Comparison of ENCODE assay signal across 8 mouse cellular contexts in the genomic region with DNA sequence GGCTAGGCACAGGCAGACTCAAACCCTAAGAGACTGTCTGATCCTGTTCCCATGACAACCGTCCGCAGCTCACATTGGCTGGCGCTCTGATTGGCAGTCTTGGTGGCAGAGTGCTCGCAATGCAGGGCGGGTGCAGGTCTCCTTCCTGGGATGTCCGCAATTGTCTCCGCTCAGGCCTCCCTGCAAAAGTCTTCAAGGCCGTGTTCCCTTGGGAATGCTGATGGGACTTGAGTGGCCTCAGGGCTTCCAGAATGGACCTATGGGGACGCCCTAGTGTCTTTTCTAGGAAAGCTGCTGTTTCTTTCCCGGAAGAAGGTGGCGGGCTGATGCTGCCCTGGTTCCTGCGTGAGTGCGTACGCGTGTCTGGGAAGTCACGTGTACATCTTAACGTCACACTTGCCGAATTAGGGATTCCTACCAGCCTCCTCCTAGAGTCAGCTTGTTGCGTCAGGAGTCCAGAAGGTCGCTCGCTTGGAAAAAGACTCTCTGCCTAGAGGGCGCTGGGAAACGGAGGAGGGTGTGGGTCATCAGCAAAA.
DNase-seq lines count a peak whose midpoint lies in the region; ATAC-seq lines count a peak whose summit lies in the region.

No protein-coding gene starts in this region.

- H3K4me3 ChIP-seq in hindbrain, embryonic 15.5 days: peak overlapping the region; percentile 55

- no peaks in the 10 kb centered on the region for H3K27me3 ChIP-seq in hindbrain, embryonic 15.5 days

- peak overlapping the region; percentile 84 for H3K4me2 ChIP-seq in hindbrain, embryonic 15.5 days

- H3K36me3 ChIP-seq in hindbrain, embryonic 15.5 days: no peaks in the 10 kb centered on the region

- under 1% methylated on average over 23 of the region's 23 CpGs for WGBS in hindbrain, embryonic 15.5 days

- ATAC-seq in hindbrain, embryonic 15.5 days (ENCODE audit: low FRiP score, low read depth): peak; percentile 96

- H3K9ac ChIP-seq in hindbrain, embryonic 15.5 days: peak overlapping the region; percentile 54

- H3K9me3 ChIP-seq in hindbrain, embryonic 15.5 days: no peaks in the 10 kb centered on the region

- H3K4me1 ChIP-seq in hindbrain, embryonic 15.5 days (replicated peaks): peaks cover 5% of the 10 kb centered on the region

- H3K27ac ChIP-seq in hindbrain, embryonic 15.5 days (replicated peaks): peak overlapping the region; percentile 94

- peak; percentile 86 for DNase-seq in T-cell, adult 2 months (ENCODE audit: low spot score)
- peak; percentile 86 to 90 for DNase-seq in cerebellum, postnatal 14 days
- peak; percentile 89 to 95 for DNase-seq in frontal cortex, postnatal 36 days (ENCODE audit: low spot score in 2 of 2)
- peak; percentile 89 to 90 for DNase-seq in layer of hippocampus, postnatal 36 days
- peak; percentile 69 for DNase-seq in lung, postnatal 14 days
- peak; percentile 68 for DNase-seq in ovary, postnatal 36 days (ENCODE audit: low spot score)
- peak; percentile 76 for DNase-seq in thymus, postnatal 25 days

Comparison
In these comparisons a context has a peak if more than half of its experiments do, and no peak if none do; other contexts are left out.
1. Peak in every context shown above with its lines: DNase-seq, ATAC-seq, H3K4me3 ChIP-seq and H3K27ac ChIP-seq.